Mouse (Mus musculus) lung, adult 2 months (tissue): ENCODE data around the gene Fbxo21.

Experiments used
- CTCF ChIP-seq: fragments of 200-500 bp; IDR thresholded peaks from 2 replicates; pipeline ENCODE4 v1.5.1; 2011; ENCODE audit warnings: mild to moderate bottlenecking, low read length, control low read depth; ENCODE audit not compliant: insufficient read depth
- POLR2A ChIP-seq: fragments of 200-500 bp; IDR thresholded peaks from 2 replicates; pipeline ENCODE4 v1.6.1; 2011; ENCODE audit warnings: low read depth, mild to moderate bottlenecking, control low read depth, low read length, borderline replicate concordance; ENCODE audit errors: extremely low read depth

GRCm38 (mm10) chr5:117939402-117939801 lies 37.1 kb upstream of the Fbxo21 start:
- TF ChIP-seq POLR2A: no peak
- TF ChIP-seq CTCF: no peak
